Mouse (Mus musculus) right cerebral cortex, postnatal 10 days (tissue): ENCODE measurements around the gene Morf4l1.
"Not testable (repeated sequence)": the region's sequence is repeated elsewhere in the genome, so short reads cannot be mapped to it uniquely, and the experiment has no call there.

Experiments used
- DNase-seq, 2 experiments: peaks; one replicate each; pipeline ENCODE4 v3.0.0; 2021; ENCODE audit warnings: low spot score in 2 of 2

Morf4l1 gene

GRCm38 (mm10) chr9:90113651-90114566, 665 bp downstream of the Morf4l1 start:
- DNase-seq = peak; percentile 93 to 94

GRCm38 (mm10) chr9:90113151-90113550, 1.4 kb downstream of the Morf4l1 start:
- no peak for DNase-seq

- DNase-seq = no peak
Observed at GRCm38 (mm10) chr9:90109386-90109785, 5.2 kb downstream of the Morf4l1 start.

GRCm38 (mm10) chr9:90108272-90108671, 6.3 kb downstream of the Morf4l1 start:
- no peak for DNase-seq

- no peak for DNase-seq
Observed at GRCm38 (mm10) chr9:90106915-90107314, 7.7 kb downstream of the Morf4l1 start.

GRCm38 (mm10) chr9:90105462-90105861, 9.1 kb downstream of the Morf4l1 start:
- no peak for DNase-seq

GRCm38 (mm10) chr9:90100760-90101159, 13.8 kb downstream of the Morf4l1 start:
- DNase-seq = no peak

- no peak for DNase-seq
Observed at GRCm38 (mm10) chr9:90098934-90099333, 15.6 kb downstream of the Morf4l1 start.

- DNase-seq = no peak
Observed at GRCm38 (mm10) chr9:90089339-90090104, 25.1 kb downstream of the Morf4l1 start.

GRCm38 (mm10) chr9:90087906-90088485, 26.6 kb downstream of the Morf4l1 start:
- no peak for DNase-seq

GRCm38 (mm10) chr9:90084766-90085468, 29.7 kb downstream of the Morf4l1 start:
- no peak for DNase-seq

GRCm38 (mm10) chr9:90084152-90084551, 30.4 kb downstream of the Morf4l1 start:
- DNase-seq = no peak

- DNase-seq = no peak
Observed at GRCm38 (mm10) chr9:90082992-90083391, 31.6 kb downstream of the Morf4l1 start.

- DNase-seq = not testable (repeated sequence)
Observed at GRCm38 (mm10) chr9:90081961-90082360, 32.6 kb downstream of the Morf4l1 start.

GRCm38 (mm10) chr9:90076849-90077461, 37.6 kb downstream of the Morf4l1 start:
- DNase-seq = peak; percentile 59 to 71

- DNase-seq = no peak
Observed at GRCm38 (mm10) chr9:90076131-90076530, 38.4 kb downstream of the Morf4l1 start.

GRCm38 (mm10) chr9:90075336-90075735, 39.2 kb downstream of the Morf4l1 start:
- DNase-seq = no peak

GRCm38 (mm10) chr9:90070174-90070573, 44.4 kb downstream of the Morf4l1 start:
- DNase-seq = no peak

GRCm38 (mm10) chr9:90069485-90069884, 45.1 kb downstream of the Morf4l1 start:
- DNase-seq = no peak

- DNase-seq = peak in 1 of 2 experiments; percentile 9
Observed at GRCm38 (mm10) chr9:90068786-90069185, 45.8 kb downstream of the Morf4l1 start.

- DNase-seq = no peak
Observed at GRCm38 (mm10) chr9:90067341-90067740, 47.2 kb downstream of the Morf4l1 start.
